Mouse (Mus musculus) liver, adult (tissue): ENCODE measurements at regions not wholly inside any gene's neighbourhood (a gene's known extent, or its start where the extent isn't known, plus 50 kb on each side); places are given as distances from the start of the nearest gene placed in this dataset.

ENCODE experiments used
- GATA4 ChIP-seq: IDR thresholded peaks from 2 replicates; pipeline ENCODE4 v1.6.1; 2014; ENCODE audit warnings: mild to moderate bottlenecking, low read length; ENCODE audit not compliant: insufficient replicate concordance

DNA sequence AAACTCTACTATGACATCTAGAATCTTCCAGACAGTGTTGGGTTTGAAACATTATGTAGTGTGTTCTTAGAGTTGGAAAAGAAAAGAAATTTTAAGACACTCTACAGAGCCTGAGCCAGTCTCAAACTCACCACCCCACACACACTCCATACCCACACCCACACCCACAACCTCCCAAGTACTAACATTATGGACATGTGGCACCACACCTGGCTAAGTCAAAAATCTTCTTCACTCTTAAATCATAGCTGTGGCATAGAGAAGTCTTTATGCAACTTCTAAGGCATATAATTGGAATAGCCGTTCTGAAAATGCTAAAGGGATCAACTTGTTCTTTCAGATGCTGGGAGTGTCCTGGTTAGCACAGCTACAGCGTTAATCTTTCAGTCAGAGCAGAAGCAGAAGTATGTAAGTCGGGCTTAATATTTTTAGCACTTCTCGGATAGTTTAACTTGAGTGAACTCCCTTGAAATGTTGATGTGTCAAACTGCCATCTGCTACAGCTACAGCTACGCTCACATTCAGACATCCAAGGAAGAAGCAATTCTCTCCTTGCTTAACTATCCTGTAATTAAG, 68.6 kb upstream of the Creb1 start:
- no peak for TF ChIP-seq GATA4

DNA sequence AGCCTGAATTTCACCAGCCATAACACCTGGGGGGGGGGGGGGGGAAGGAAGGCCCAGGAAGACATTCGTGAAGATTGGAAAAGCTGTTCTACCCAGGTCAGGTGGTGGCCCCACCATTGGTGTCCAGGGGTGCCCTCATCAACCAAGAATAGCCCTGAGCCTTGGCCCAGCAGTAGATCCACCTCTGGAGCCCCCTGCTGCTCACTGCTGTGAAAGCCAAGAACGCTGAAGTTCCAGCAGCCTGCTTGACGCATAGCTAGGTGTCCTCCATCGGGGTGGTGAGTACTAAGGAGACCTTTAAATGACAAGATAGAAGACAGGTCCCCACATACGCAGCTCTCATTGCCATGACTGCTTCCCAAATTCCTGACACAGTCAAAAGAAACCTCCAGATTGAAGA, 74.6 kb upstream of the Creb1 start:
- TF ChIP-seq GATA4 = no peak

DNA sequence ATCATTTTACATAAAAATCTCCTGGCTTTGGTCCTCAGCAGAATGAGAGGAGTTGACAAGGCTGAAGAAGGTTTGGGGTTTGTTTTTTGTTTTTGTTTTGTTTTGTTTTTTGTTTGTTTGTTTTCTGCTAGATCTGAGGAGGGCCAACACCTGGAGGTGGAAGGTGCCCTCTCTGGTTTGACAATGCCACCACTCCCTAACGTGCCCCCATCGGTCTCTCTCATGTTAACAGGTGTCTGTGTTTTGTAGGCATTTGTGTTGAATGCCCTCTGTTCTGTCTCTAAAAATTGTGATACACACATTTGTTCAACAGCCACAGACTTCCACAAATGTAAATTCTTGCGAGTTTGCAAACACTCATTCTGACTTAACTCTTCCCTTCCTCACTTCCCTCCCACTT, 83.3 kb upstream of the Creb1 start:
- no peak for TF ChIP-seq GATA4

DNA sequence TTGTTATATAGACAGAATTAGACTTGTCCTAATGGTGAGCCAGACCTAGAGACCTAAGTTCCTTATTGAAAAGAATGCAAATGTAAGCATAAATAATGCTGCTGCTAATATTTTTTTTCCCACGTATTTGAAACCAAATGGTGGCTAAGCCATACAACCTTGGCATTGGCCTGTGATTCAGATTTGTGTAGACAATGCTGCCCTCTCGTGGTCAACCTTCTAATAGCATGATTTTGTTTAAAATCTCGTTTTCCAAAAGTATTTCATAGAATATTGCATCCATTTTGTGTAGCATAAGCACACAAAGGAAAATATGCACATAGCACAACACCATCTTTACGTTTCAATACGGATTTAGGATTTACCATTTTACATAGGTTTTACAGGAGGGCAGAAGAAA, 84.4 kb upstream of the Creb1 start:
- TF ChIP-seq GATA4 = no peak

DNA sequence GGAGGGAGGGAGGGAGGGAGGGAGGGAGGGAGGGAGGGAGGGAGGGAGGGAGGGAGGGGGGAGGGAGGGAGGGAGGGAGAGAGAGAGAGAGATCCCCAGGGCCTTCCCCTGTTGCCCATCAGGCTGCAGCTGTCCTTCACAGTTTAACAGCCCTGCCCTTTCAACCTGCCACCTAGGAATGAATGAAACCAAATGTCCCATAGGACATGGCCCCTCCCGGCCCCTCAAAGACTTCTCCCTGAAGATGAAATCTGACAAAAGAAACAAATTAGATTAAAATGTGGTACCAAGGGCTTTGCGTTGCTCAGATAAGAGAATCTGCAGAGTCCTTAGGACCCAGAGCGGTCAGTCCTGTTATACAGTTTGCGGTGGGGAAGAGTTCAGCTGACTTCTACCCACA, 86.0 kb upstream of the Creb1 start:
- TF ChIP-seq GATA4 = no peak

DNA sequence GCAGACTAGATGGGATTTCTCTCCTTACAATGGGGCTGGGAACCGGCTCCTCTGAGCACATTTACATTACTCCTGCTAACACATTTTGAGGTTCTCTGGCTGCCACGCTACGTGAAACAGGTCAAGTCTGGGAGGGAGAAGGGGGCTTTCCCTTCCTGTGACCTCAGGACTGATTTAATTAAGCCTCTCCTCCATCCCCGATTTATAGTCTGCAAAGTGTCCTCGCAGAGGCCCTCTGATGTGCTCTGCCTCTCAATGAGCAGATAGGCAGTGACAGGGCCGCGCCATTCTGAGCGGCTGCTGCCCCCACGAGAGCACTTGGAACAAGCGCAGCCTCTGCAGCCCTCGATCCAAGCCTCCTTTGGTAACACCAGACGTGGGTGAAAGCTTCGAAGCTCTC, 86.5 kb upstream of the Creb1 start:
- peak; percentile 47; the same call in 1 of the 2 replicates for TF ChIP-seq GATA4

DNA sequence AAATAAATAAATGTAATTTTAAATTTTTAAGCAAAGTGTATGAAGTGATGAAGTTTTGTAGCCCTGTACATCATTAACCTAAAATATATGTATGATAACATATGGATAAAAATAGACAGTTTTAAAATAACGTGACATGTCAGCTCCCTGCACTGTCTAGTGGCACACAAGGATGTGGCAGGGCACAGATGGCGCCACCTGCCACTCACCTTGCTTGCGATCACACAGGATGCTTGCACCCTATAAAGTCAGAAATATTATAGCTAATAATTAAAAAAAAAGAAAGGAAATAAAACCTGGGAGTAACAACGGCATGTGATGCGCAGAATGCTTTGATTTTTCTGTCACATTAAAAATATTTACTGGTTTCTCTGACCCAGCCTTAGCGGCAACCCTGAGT, 89.0 kb upstream of the Creb1 start:
- no peak for TF ChIP-seq GATA4

DNA sequence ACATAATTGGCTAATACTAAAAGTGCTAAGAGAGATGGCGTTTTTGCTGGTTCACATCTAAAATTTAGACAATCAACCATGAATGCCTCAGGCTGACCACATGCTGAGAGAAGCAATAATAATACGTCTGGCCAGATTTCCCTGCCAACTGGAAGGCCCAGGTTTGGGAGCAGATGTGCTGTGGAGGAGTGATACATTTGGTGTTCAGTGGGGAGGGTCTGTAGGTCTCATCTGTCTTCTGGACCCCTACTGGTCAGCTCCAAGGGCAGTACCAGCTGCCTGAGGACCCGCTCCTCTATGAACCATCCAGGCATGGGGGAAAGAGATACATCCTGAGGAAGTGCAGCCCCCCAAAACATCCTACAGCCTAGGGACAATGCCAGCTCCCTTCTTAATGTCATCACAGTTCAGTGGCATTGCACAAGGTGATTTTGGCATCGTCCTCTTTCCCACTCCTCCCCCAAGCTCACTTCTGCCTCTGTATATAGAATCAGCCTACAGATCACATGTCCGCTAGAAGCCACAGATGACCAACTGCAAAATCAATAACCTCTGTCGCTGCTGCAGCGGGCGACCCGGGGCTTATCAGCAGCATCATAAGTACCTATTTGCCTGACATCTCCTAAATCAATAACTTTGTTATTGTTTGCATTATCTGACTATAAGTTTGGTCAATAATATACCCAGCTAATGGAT, 90.1 kb upstream of the Creb1 start:
- no peak for TF ChIP-seq GATA4

DNA sequence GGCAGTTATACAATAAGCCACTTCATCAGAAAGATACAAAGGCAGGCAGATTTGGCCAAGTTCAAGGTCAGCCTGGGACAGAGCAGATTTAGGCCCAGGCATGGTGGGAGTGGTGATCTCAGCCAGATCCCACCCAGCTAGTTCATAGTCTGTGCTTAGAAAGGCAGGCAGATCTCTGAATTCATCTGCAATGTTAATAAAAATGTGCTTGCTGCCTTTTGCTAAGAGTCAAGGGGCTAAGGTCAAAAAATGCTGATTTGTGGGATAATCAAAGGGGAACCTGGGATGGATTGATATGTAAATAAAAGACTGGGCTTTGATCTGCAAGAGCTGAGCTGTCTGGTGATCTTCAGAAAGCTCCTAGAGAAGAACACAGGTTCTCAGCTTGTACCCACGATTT, 109.2 kb upstream of the Creb1 start:
- no peak for TF ChIP-seq GATA4

DNA sequence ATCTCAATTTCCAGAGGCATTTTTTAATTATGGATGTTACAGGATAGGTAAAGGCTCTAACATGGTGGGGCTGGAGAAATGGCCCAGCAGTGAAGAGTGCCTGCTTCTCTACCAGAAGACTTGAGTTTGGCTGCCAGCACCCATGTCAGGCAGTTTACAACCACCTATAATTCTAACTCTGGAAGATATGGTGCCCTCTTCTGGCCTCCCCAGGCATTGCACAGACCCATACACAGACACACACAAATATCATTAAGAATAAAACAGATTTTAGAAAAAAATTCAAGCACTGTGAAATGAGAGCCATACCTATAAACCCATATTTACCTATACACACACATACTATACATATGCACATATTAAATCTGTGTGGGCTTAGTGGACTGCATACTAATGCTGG, 113.9 kb upstream of the Creb1 start:
- TF ChIP-seq GATA4 = no peak

DNA sequence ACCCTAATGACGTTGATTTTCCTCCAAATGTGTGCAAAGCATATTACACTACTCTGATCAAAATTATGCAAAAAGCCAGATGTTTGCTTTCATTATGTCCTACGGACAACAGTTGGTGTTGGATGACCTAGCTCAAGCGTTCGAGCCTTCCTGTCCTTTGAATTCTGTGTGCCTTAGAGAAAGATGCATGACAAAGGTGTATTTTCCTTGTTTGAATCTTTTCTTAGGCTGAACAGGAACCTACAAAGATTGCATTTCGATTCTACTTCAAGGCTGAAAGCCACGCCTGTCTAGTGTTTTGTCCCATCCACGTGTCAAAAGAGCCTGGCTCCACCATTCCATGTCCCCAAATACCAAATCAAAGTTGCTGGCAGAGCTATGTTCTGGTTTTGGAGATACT, 116.5 kb upstream of the Creb1 start:
- TF ChIP-seq GATA4 = no peak

DNA sequence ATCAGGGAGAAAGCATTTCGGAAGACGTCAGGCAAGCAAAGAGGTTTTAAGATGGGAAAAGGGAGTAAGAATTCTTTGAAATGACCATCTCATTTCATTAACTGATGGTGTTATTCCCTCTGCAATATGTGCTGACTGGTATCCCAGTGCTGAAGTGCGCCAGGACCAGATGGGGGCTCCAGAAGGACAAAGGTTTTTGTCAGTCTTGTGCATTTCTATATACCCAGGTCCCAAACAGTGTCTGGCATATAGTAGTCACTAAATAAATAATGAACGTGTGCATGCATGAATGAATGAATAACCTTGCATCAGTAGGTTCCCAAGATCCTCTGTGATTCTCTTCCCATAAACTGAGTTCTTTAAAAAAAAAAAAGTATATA, 119.3 kb upstream of the Creb1 start:
- TF ChIP-seq GATA4 = no peak

DNA sequence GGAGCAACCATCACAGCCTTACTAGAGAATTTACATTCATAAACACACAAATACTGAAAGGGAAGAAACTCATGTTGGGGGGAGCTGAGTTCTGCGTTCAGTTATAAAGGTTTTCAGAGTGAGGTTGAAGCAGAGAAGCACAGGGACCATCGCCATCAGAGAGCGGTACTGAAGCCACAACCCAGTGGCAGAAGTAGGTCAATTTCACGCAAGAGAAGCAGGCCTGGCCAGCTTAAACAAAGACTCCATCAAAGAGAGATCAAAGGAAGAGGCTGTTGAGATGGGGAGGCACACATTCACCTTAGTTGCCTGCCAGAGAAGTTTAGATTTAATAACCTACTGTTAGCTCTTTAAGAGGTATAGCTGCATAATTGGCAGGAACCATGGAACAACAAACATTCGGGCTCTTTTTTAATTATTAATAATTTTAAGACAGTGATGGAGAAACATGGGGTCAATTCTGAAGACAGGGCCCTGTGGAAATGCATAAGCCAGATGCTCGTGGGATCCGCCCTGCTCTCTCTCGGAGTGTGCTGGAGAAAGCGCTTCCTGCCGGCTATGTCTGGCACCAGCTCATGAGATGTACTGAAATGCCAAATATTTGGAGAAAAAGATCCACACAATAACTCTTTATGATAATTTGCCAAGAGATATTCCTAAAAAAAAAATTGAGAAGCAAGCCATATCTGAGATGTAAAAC, 119.8 kb upstream of the Creb1 start:
- no peak for TF ChIP-seq GATA4

DNA sequence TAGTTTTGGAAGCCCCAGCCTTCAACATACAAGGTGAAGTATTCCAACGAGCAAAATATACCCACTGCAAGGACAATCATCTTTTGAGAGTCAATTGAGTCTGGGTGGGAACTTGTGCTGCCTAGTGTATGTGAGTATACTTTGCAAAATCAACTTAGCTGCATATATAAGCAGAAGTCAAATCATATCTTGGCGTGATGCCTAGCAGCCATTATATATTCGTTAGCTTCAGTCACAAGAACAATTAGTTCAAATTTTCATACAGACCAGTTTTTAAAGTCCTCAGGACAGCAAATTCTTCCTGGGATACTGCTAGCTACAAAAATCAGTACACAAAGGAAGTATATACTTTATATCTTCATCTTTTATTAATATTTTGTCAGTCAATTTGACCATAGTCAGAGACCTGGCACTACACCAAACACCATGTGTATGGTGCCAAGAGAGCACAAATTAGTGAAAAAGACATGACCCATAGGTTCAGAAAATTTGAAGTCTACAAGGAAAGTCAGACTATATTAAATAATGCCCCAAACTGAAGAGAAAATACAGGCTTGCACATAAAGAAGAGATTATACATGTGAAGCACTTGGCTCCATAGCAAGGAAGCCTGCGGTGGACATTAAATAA, 120.5 kb upstream of the Creb1 start:
- TF ChIP-seq GATA4 = no peak

DNA sequence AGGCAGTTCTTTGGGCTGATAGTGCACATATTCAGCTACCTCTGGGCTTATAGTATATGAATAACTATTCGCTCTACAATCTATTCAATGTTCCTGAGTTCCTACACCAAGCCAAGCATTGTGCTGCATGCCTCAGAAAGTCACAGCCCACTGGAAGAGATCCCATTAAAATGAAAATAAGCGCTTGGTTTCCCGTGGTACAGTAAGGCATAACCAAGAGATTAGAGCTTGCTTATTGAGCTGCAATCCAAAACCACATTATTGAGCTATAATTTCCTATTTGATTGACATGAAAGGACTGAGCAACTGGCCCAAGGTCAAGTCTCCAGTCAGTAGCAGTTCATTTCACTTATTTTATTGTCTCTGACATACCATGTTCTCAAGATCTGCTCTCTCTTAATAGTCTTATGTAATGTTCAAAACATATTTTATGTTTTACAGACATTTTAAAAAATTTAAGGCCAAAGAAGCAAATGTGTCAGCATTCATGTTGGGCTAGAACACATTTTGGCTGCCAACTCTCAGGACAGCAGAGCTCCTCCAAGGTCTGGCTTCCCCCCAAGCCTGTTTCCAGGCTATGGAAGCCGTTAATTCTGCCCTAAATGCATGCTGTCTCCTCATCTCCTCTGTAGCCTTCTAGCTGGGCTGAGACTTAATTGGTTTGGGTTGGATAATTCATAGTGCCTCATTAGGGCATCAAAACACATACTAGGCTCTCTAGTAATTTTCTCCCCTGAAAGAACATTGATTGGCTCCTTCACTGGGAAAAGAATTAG, 123.5 kb upstream of the Creb1 start:
- no peak for TF ChIP-seq GATA4
